Mouse (Mus musculus): Measurements from ENCODE around the gene Phf2. TPM values are rescaled to one million over a fixed set of nuclear protein-coding genes. Genes with fewer than 3 reads are reported as not detected.

Phf2 gene
- polyA plus RNA-seq, 1 experiment from 2014 or later: 8.2 TPM

- WGBS: 91% methylated on average over 5 of the region's 5 CpGs
- H3K27ac ChIP-seq (ENCODE audit: low read length): no peak overlapping the region
- H3K9ac ChIP-seq (ENCODE audit: low read depth, low read length): no peak overlapping the region
- H3K4me1 ChIP-seq (ENCODE audit: control insufficient read depth, insufficient read depth, low read length): peaks cover 40% of the 10 kb centered on the region
- H3K4me3 ChIP-seq (ENCODE audit: low read depth, low read length): no peak overlapping the region
- ATAC-seq: no peak
- H3K27me3 ChIP-seq (ENCODE audit: control insufficient read depth, insufficient read depth, low read depth, low read length): no peaks in the 10 kb centered on the region
- H3K4me2 ChIP-seq (ENCODE audit: low read length): no peak overlapping the region
- H3K36me3 ChIP-seq (ENCODE audit: control insufficient read depth, insufficient read depth, low read length): no peaks in the 10 kb centered on the region
- no peaks in the 10 kb centered on the region for H3K9me3 ChIP-seq (replicated peaks; ENCODE audit: control insufficient read depth, low read length, poor library complexity, severe bottlenecking)
Measured at GRCm38 (mm10) chr13:48851719-48852118, 19.2 kb downstream of the Phf2 start.

GRCm38 (mm10) chr13:48850771-48851170 is 20.1 kb downstream of the Phf2 start:
- WGBS: 60% methylated on average over 8 of the region's 8 CpGs
- no peak overlapping the region for H3K4me2 ChIP-seq (ENCODE audit: low read length)
- H3K4me1 ChIP-seq (ENCODE audit: control insufficient read depth, insufficient read depth, low read length): peaks cover 36% of the 10 kb centered on the region
- ATAC-seq: no peak
- H3K27ac ChIP-seq (ENCODE audit: low read length): peak overlapping the region; percentile 24
- no peaks in the 10 kb centered on the region for H3K36me3 ChIP-seq (ENCODE audit: control insufficient read depth, insufficient read depth, low read length)
- H3K9me3 ChIP-seq (replicated peaks; ENCODE audit: control insufficient read depth, low read length, poor library complexity, severe bottlenecking): no peaks in the 10 kb centered on the region
- H3K4me3 ChIP-seq (ENCODE audit: low read depth, low read length): no peak overlapping the region
- H3K27me3 ChIP-seq (ENCODE audit: control insufficient read depth, insufficient read depth, low read depth, low read length): no peaks in the 10 kb centered on the region
- H3K9ac ChIP-seq (ENCODE audit: low read depth, low read length): no peak overlapping the region

- Histone ChIP-seq H3K27ac (ENCODE audit: low read length) (peak overlapping the region; percentile 24; the same call in 1 of the 2 replicates), H3K4me3 (ENCODE audit: low read depth, low read length) (no peak overlapping the region), H3K4me2 (ENCODE audit: low read length) (no peak overlapping the region), H3K9ac (ENCODE audit: low read depth, low read length) (no peak overlapping the region), H3K27me3 (ENCODE audit: control insufficient read depth, insufficient read depth, low read depth, low read length) (no peaks in the 10 kb centered on the region), H3K9me3 (replicated peaks; ENCODE audit: control insufficient read depth, low read length, poor library complexity, severe bottlenecking) (no peaks in the 10 kb centered on the region), H3K4me1 (ENCODE audit: control insufficient read depth, insufficient read depth, low read length) (peaks cover 36% of the 10 kb centered on the region), H3K36me3 (ENCODE audit: control insufficient read depth, insufficient read depth, low read length) (no peaks in the 10 kb centered on the region)
- 88% methylated on average over 2 of the region's 2 CpGs for whole genome bisulfite sequencing
- ATAC-seq: no peak
Measured at GRCm38 (mm10) chr13:48850326-48850725, 20.6 kb downstream of the Phf2 start.

- H3K27ac ChIP-seq (ENCODE audit: low read length): no peak overlapping the region
- H3K9ac ChIP-seq (ENCODE audit: low read depth, low read length): no peak overlapping the region
- no peak for ATAC-seq
- H3K36me3 ChIP-seq (ENCODE audit: control insufficient read depth, insufficient read depth, low read length): no peaks in the 10 kb centered on the region
- H3K27me3 ChIP-seq (ENCODE audit: control insufficient read depth, insufficient read depth, low read depth, low read length): no peaks in the 10 kb centered on the region
- no peaks in the 10 kb centered on the region for H3K9me3 ChIP-seq (replicated peaks; ENCODE audit: control insufficient read depth, low read length, poor library complexity, severe bottlenecking)
- no peak overlapping the region for H3K4me3 ChIP-seq (ENCODE audit: low read depth, low read length)
- no peak overlapping the region for H3K4me2 ChIP-seq (ENCODE audit: low read length)
- peaks cover 33% of the 10 kb centered on the region for H3K4me1 ChIP-seq (ENCODE audit: control insufficient read depth, insufficient read depth, low read length)
- WGBS: 36% methylated on average over 3 of the region's 3 CpGs
Measured at GRCm38 (mm10) chr13:48849155-48849554, 21.8 kb downstream of the Phf2 start.

GRCm38 (mm10) chr13:48845308-48845707 is 25.6 kb downstream of the Phf2 start:
- Histone ChIP-seq H3K4me2 (ENCODE audit: low read length) (no peak overlapping the region), H3K27ac (ENCODE audit: low read length) (no peak overlapping the region), H3K4me1 (ENCODE audit: control insufficient read depth, insufficient read depth, low read length) (peaks cover 11% of the 10 kb centered on the region; the same call in 1 of the 2 replicates), H3K27me3 (ENCODE audit: control insufficient read depth, insufficient read depth, low read depth, low read length) (no peaks in the 10 kb centered on the region), H3K36me3 (ENCODE audit: control insufficient read depth, insufficient read depth, low read length) (no peaks in the 10 kb centered on the region), H3K9ac (ENCODE audit: low read depth, low read length) (no peak overlapping the region), H3K9me3 (replicated peaks; ENCODE audit: control insufficient read depth, low read length, poor library complexity, severe bottlenecking) (no peaks in the 10 kb centered on the region), H3K4me3 (ENCODE audit: low read depth, low read length) (no peak overlapping the region)
- no peak for ATAC-seq
- WGBS: 84% methylated on average over 4 of the region's 4 CpGs

GRCm38 (mm10) chr13:48843530-48843929 is 27.4 kb downstream of the Phf2 start:
- Histone ChIP-seq H3K27ac (ENCODE audit: low read length) (no peak overlapping the region), H3K4me2 (ENCODE audit: low read length) (no peak overlapping the region), H3K36me3 (ENCODE audit: control insufficient read depth, insufficient read depth, low read length) (no peaks in the 10 kb centered on the region), H3K27me3 (ENCODE audit: control insufficient read depth, insufficient read depth, low read depth, low read length) (no peaks in the 10 kb centered on the region), H3K4me1 (ENCODE audit: control insufficient read depth, insufficient read depth, low read length) (peaks cover 3% of the 10 kb centered on the region; the same call in 1 of the 2 replicates), H3K9me3 (replicated peaks; ENCODE audit: control insufficient read depth, low read length, poor library complexity, severe bottlenecking) (no peaks in the 10 kb centered on the region), H3K9ac (ENCODE audit: low read depth, low read length) (no peak overlapping the region), H3K4me3 (ENCODE audit: low read depth, low read length) (no peak overlapping the region)
- 79% methylated on average over 1 of the region's 1 CpGs for WGBS
- no peak for ATAC-seq

GRCm38 (mm10) chr13:48841905-48842592 is 28.9 kb downstream of the Phf2 start:
- Histone ChIP-seq H3K4me3 (ENCODE audit: low read depth, low read length) (no peak overlapping the region), H3K9me3 (replicated peaks; ENCODE audit: control insufficient read depth, low read length, poor library complexity, severe bottlenecking) (no peaks in the 10 kb centered on the region), H3K27me3 (ENCODE audit: control insufficient read depth, insufficient read depth, low read depth, low read length) (no peaks in the 10 kb centered on the region), H3K9ac (ENCODE audit: low read depth, low read length) (no peak overlapping the region), H3K4me1 (ENCODE audit: control insufficient read depth, insufficient read depth, low read length) (no peaks in the 10 kb centered on the region), H3K27ac (ENCODE audit: low read length) (no peak overlapping the region), H3K4me2 (ENCODE audit: low read length) (no peak overlapping the region), H3K36me3 (ENCODE audit: control insufficient read depth, insufficient read depth, low read length) (no peaks in the 10 kb centered on the region)
- WGBS: 63% methylated on average over 5 of the region's 5 CpGs
- ATAC-seq: no peak

GRCm38 (mm10) chr13:48838284-48838683 is 32.6 kb downstream of the Phf2 start:
- Histone ChIP-seq H3K9me3 (replicated peaks; ENCODE audit: control insufficient read depth, low read length, poor library complexity, severe bottlenecking) (no peaks in the 10 kb centered on the region), H3K36me3 (ENCODE audit: control insufficient read depth, insufficient read depth, low read length) (no peaks in the 10 kb centered on the region), H3K4me1 (ENCODE audit: control insufficient read depth, insufficient read depth, low read length) (no peaks in the 10 kb centered on the region), H3K27ac (ENCODE audit: low read length) (no peak overlapping the region), H3K9ac (ENCODE audit: low read depth, low read length) (no peak overlapping the region), H3K27me3 (ENCODE audit: control insufficient read depth, insufficient read depth, low read depth, low read length) (no peaks in the 10 kb centered on the region), H3K4me2 (ENCODE audit: low read length) (no peak overlapping the region), H3K4me3 (ENCODE audit: low read depth, low read length) (no peak overlapping the region)
- 89% methylated on average over 2 of the region's 2 CpGs for WGBS
- no peak for ATAC-seq

- H3K36me3 ChIP-seq (ENCODE audit: control insufficient read depth, insufficient read depth, low read length): no peaks in the 10 kb centered on the region
- no peak overlapping the region for H3K4me3 ChIP-seq (ENCODE audit: low read depth, low read length)
- H3K27me3 ChIP-seq (ENCODE audit: control insufficient read depth, insufficient read depth, low read depth, low read length): no peaks in the 10 kb centered on the region
- no peak overlapping the region for H3K27ac ChIP-seq (ENCODE audit: low read length)
- no peaks in the 10 kb centered on the region for H3K9me3 ChIP-seq (replicated peaks; ENCODE audit: control insufficient read depth, low read length, poor library complexity, severe bottlenecking)
- no peak overlapping the region for H3K9ac ChIP-seq (ENCODE audit: low read depth, low read length)
- H3K4me2 ChIP-seq (ENCODE audit: low read length): no peak overlapping the region
- WGBS: 93% methylated on average over 6 of the region's 6 CpGs
- no peak for ATAC-seq
- no peaks in the 10 kb centered on the region for H3K4me1 ChIP-seq (ENCODE audit: control insufficient read depth, insufficient read depth, low read length)
Measured at GRCm38 (mm10) chr13:48837537-48837936, 33.4 kb downstream of the Phf2 start.

Data from midbrain, embryonic 16.5 days (tissue).